Mouse (Mus musculus) heart, postnatal 10 days (tissue): Measurements from ENCODE around the gene Abcb6. TPM values are rescaled to one million over a fixed set of nuclear protein-coding genes. Genes with fewer than 3 reads are reported as not detected.
A peak's percentile ranks its signal among the peaks of the same experiment; 100 is the strongest.

Source experiments
- DNase-seq, 2 experiments: peaks; one replicate each; pipeline ENCODE4 v3.0.0; 2021
- intact Hi-C: fragments of 180-260 bp; cut with DNase I; formaldehyde crosslinking; loops from one replicate; pipeline ENCODE4 v1.15.1; 2025
- total RNA-seq, 2 experiments: library from RNA; stranded (reverse); gene quantifications; 2 replicates each; pipeline ENCODE4 v1.2.3; 2021

The Abcb6 gene
- total RNA-seq, 2 experiments from 2014 or later = 23.6 to 26.8 TPM

DNA sequence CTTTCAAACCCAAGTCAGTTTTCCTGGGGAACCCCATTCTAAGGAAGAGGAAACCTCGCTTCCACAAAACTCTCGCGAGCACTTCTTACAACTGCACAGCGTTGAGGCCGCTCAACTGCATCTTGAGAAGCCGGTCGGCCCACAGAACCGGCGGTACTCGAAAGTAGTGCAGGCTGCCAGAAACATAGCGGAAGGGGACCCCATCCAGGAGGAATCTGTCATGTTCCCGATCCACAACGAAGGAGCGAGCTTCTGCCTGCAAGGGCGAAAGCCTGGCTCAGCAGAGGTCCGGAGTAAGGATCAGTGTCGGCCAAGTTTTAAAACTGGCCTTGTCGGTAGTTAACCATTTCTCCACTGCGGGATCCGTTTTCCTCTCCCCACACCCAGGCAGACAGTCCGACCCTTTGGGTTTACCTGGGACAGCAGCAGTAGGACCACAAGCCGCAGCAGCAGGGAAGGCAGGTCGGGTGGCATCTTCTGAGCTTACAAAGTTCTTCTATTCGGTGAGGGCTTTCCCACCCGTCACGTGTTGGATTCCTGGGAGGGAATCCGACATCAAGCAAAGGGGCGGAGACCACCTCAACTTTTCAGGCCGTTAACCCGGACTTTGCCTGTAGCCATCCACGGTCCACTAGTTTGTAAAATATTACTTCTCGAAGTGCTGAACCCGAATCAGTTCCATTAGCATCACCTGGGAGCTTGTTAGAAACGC, 28.9 kb upstream of the Abcb6 start:
- intact Hi-C loops = loop anchor here (1.0 kb wide), 1 partner anchor 17 kb away; the partner anchor contains the start of genes Ankzf1 and Atg9a
- peak; percentile 60 to 68 for DNase-seq

DNA sequence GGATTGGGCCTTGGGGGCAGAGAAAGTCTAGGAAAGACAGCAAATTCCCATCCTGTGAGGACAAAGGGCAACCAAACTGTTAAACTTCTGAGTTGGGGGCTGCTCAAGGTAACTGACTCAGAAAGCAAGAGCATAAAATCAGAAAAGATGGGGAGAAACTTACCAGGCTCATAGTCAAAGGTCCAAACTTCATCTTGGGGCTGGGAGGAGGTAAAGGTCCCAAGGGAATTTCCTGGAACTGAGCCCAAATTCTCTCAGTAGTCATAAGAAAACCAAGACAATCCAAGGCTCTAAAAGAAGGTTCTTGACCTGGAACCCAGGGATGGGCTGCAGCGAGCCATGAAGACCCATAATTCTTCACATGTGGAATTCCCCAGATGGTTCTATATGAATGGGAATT, 21.0 kb upstream of the Abcb6 start:
- no peak for DNase-seq
- intact Hi-C loops = no loop called here

DNA sequence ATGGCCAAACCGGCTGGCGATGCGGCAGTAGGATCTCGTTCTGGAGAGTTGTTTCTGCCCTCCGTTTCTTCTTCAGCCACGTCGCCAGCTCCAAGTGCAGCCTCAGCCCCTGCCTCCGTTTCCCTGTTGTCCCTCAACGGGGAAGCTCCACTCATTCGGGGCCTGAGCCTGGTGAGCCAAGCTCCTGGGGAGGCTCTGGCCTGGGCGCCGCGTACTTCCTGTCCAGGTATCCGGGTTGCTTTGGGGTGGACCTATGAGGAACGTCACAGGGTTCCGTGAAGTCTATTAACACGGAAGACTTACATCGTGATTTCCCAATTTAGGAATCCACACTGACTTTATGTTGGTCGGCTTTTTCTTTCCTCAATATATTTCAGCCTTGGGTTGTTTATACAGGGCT, 12.3 kb upstream of the Abcb6 start:
- intact Hi-C loops = loop anchor here (1.0 kb wide), 1 partner anchor 17 kb away; no protein-coding TSS in a partner anchor
- peak; percentile 38 to 48 for DNase-seq

DNA sequence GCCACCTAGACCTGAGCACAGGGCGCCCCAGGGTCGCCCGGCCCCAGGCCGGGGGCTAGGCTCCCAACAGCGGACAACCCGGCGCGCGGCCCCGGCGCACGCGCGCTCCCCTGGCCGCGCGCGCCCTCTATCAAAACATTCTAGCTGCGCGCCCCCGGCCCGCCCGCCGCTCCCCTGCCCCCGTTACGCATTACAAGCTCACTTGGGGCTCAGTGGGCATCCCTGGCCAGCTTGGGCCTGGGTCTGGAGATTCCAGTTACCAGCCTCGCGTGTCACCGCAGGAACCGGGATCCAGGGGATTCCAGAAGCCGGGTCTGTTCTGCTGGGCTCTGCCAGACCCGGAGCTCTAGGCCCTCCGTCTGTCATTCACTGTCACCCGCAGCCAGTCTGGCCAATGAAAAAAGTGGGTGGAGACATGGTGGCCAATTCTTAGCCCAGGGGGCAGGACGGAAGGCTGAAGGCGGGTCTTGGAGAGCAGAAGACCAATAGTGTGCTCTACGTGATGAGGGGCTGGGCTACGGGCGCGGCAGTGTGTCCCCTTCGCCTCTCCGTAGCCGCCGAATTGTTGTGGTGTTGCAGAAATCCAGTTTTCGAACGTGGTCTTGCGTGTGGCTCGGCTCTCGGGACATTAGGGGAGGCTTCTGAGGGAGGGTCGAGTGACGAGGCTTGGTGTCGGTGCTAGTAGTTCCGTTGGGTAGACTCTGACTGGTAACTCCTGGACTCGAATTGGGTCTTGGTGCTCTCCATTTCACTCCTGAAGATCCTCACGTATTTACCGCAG, 11.6 kb upstream of the Abcb6 start, which contains the start of the genes Ankzf1 and Atg9a:
Gene Ankzf1, plus strand, starts transcription at position 530 of the 781 bp plus-strand sequence.
Gene Atg9a, minus strand, starts transcription at position 575 of the 781 bp plus-strand sequence.
- DNase-seq = peak; percentile 97

DNA sequence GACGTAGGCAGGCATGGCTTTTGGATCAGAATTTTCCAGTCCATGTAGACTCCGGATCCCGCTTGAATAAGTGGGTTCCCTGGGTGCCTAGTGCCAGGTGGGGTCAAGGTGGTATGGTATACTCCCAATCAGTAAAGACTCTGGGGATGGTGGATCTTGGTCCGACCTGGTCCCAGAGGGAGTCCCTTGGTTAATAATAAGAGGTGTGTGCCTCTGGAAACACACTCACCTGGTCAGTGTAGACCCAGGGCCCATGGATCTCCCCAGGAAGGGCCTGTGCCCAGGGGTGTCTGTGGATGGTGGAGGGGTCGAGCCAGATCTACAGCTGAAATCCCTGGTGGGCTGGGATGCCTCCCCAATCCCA, 11.0 kb upstream of the Abcb6 start:
- intact Hi-C loops = no loop called here
- no peak for DNase-seq

More for the DNA sequence above, 11.6 kb upstream of the Abcb6 start, which contains the start of the genes Ankzf1 and Atg9a:
- intact Hi-C loops = loop anchor here (1.0 kb wide), 1 partner anchor 17 kb away; no protein-coding TSS in a partner anchor

DNA sequence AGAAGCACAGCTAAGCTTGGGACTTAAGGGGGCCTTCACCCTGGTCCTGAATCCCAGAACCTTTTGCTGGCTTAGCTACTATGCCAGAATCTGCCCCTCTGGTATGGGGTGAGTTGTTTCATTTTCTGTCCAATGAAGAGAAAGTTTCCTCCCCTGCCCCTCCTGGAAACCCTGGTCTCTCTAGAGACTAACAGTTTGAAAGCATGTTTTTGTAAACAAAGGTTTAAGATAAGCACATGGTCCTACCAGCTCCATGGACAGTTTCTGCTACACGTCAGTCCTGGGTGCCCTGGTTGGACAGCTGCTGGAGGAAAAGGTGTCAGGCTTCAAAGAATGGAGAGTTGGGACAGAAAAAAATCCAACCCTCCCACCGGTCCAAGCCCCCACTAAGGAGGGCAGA, 10.4 kb upstream of the Abcb6 start:
- DNase-seq = no peak
- intact Hi-C loops = no loop called here

DNA sequence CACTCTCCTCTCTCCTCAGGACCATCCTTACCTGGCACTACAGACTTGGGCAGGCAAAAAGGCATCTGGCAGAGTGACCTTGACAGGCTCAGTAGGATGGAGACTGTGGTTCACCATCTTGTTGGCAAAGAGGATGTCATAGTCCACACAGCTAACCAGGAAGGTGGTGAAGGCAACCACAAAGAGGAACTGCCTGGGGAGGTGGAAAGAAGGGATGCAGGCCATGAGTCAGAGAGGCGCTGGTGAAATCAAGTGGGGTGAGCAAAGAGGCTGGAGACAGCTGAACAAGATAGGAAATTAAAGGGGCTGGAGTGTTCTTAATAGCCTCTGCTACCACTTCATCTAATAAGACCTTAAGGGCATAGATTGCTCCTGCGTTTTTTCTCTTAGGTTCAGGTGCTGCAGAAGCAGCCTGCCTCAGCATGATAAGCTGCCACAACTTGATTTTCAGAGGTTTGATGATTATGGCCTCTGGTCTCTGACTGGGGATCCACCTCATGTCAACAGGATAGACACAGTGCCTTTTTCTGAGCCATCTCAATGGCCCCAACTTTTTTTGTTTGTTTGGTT, 7.8 kb upstream of the Abcb6 start:
- intact Hi-C loops = no loop called here
- no peak for DNase-seq

DNA sequence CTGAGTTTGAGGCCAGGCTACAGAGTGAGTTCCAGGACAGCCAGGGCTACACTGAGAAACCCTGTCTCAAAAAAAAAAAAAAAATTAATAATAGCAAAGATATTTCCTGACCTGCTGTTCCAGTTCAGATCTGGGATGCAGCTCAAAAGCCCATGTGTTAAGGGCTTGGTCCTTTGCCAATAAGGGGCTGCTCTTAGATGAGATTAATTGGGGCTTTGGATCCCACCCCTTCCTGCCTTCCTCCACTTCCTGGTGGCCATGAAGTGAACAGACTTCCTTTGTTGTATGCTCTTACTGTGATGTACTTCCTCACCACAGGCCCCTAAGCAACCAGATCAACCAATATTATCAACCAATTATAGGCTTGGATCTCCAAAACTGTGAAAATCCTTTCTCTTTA, 6.9 kb upstream of the Abcb6 start:
- no peak for DNase-seq
- intact Hi-C loops = no loop called here

DNA sequence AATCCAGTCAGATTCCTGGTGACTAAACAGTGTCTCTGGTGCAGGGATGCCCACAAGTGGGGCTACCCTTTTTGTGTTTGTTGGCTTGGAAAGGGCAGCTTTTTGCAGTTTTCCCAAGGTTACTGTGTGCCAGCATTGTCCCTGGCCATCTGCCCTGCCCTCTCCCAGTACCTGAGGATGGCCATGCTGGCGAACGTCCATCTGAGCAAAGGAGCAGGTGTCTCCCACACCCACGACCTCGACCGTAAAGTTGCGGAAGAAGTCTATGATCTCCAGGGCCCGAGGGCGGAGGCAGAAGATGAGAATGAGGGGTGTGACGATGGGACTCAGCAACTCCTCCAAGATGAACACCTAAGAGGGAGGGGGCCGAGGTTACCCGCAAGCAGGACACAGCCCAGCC, 5.3 kb upstream of the Abcb6 start:
- no peak for DNase-seq
- intact Hi-C loops = no loop called here

DNA sequence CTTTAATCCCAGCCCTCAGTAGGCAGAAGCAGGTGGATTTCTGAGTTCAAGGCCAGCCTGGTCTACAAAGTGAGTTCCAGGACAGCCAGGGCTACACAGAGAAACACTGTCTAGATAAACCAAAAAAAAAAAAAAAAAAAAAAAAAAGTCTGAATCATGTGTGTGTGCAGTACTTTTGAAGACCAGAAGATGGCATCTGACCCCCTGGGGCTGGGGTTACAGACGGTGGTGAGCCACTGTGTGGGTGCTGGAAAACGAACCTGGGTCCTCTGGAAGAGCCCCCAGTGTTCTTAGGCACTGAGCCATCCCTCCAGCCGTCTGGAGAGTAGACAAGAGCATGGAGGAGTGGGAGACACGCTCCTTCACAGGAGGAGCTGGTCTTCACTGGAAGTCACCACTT, 2.0 kb upstream of the Abcb6 start:
- intact Hi-C loops = no loop called here
- no peak for DNase-seq

DNA sequence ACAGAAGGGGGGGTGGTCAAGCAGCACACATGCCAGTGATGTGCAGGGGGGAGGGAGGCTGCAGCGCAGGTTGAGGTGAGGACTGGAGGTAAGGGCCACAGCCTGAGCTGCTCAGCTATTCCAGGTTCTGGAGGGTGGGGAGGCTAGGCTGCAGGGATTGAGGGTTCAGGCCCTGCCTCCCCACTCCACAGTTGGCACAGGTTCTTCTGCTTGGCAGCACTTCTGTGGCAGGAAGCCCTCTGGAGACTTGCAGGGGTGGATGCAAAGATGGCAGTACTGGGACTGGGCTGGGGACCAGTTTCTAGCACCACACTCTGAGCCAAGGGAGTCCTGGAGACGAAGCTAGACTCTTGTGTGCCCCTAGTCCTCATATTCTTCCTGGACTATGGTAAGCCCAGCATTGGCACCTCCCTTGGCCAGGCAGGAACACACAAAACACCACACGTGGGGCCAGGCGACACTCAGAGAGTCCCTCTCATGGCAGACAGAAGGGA, 1.2 kb upstream of the Abcb6 start:
- no peak for DNase-seq
- intact Hi-C loops = no loop called here

DNA sequence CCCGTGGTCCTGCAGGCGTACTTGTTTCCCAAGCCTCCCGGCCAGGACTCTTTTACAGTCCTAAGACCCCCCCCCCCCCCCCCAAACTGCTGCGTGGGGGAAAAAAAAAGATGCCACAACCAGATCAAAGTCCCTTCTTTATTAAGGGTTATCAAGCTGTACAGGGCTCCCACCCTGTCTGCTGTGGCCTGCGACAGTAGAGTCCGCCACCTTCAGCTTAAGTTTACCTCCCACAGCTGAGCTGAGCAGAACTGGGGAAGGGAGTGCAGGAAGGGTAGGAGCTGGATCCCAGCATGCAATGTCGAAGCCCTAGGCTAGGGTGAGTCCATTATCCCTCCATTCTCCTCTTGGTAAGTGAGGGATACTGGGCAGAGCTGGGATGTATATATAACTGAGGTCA, 549 bp upstream of the Abcb6 start:
- intact Hi-C loops = no loop called here
- no peak for DNase-seq

DNA sequence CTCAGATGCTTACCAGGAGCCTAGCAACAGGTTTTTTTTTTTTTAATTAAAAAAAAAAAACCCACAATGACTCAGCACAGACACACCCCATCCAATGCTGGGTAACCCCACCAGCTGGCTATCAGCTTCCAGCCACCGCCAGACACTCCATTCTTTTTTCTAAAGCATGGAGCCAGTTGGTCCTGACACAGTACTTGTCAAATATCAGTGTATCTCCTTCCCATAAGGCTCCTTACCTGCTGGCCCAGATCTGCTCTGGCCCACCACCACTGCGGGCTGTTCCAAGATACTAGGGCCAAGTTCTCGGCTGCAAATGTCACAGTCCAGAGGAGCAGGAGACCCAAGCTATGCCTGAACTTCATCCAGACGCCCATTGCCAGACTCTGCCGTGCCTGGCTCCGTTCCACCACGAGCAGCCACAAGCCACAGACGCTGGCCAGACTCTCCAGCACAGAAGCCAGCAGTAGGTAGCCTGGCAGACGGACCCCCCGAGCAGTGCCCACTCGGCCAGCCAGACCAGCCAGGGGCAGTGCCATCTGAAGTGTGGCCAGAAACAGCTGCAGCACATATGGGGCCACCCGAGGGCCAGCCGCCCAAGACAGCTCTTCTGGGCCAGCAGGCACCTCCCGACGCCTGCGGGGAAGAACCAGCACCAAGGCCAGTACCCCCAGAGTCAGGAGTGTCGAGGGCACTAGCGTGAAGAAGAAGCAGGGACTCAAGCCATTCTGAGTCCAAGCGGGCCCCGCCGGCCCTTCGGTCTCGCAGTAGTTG, 673 bp downstream of the Abcb6 start:
- DNase-seq = peak; percentile 59 to 61
- intact Hi-C loops = no loop called here

DNA sequence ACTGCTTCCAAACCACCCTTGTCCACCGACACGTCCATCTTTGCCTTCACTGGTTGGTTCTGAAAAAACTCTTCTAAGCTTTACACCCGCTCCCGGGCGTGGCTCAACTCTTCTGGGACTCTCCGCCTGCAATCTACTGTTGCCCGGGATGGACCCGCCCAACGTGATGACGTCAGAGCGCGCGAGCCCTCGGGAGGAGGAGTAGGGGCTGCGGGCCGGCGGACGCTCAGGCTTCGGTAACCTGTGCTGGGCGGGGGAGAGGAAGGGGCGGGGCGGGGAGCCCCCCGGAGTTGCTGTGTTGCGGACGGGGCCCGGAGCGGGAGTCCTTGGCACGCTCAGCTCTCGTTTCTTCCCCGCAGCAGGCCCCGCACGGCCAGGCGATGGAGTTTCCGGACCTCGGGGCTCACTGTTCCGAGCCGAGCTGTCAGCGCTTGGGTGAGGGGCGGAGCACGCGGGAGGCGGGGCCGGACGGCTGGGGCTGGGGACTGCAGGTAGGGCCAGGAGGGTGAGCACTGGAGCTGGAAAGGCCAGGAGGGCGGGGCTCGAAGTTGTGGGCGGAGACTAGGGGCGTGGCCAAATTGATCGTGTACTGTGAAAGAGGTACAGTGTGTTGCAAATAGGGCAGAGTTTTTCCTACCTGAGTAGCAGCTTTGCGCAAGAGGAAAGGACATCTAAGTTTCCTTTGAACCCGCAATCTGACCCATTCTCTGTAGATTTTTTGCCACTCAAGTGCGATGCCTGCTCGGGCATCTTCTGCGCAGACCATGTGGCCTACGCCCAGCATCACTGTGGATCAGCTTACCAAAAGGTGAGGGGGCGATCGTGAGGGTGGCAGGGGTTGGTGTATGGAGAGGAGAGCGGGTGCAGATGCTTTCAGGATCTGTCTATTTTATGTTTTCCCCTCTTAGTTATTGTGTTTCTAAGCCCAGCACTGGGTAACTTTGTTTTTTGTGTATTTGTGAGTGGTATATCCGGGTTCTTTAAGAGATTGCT, 11.4 kb downstream of the Abcb6 start, which contains the start of gene Zfand2b:
Gene Zfand2b, plus strand, starts transcription at position 175 of the 993 bp plus-strand sequence.
- intact Hi-C loops = loop anchor here (2.0 kb wide), 1 partner anchor 26 kb away; the partner anchor contains the start of genes Cnppd1 and Retreg2
- DNase-seq = peak; percentile 97 to 98

DNA sequence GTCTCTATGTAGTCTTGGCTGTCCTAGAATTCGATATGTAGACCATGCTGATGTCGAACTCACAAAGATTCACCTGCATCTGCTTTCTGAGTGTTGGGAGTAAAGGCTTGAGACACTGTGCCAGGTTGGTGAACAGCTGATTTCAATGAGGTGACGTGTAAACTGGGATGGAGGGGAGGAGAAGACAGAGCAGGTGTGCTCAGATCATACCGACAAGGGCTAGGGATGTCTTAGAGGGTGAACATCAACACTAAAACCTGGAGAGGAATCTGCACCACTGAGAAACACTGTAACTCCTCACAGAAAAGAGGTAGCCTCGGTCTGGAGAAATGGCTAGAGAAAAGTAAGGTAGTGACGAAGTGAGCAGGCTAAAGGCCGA, 12.1 kb downstream of the Abcb6 start:
- intact Hi-C loops = loop anchor here (2.0 kb wide), 1 partner anchor 25 kb away; the partner anchor contains the start of genes Cnppd1 and Retreg2
- DNase-seq = no peak

DNA sequence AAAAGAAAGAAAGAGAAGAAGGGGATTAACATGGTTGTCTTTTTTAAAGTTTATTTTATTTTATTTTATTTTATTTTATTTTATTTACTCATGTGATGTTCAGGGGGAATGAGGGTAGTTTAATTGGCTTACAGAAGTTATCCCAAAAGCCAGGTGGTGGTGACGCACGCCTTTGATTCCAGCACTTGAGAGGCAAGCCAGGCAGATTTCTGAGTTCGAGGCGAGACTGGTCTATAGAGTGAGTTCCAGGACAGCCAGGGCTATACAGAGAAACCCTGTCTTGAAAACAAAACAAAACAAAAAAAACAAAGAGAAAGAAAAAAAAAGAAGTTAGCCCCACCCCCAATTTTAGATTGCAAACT, 20.0 kb downstream of the Abcb6 start:
- no peak for DNase-seq
- intact Hi-C loops = no loop called here

DNA sequence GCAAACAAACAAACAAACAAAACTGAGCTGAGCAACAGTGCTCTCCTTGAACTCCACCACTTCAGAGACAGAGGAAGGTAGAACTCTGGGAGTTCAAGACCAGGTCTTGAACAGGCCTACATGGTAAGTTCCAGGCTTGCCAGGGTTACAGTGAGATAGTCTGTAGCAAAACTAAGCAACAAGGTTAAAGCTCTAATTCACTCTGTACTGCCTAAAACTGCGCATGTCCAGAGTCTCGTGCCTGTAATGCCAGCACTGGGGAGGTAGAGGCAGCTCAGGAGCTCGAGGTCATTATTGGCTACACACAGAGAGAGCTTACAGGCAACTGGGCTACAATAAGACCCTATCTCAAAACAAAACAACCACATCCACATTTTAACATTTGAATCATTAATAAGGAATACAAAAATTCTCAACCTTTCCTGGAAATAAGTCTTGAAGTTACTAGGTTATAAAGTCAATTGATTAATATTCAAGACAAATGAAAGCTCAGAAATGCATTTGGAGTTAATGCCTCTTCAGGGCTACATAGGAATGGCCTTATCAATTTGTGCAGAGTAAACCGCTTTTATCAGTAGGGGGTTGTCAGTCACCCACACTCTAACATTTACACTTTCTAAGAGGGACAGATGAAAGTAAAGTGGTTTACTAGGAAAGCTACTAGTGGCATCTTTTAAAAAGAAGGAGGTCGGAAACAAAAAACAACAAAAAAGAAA, 20.5 kb downstream of the Abcb6 start:
- DNase-seq = no peak
- intact Hi-C loops = no loop called here

DNA sequence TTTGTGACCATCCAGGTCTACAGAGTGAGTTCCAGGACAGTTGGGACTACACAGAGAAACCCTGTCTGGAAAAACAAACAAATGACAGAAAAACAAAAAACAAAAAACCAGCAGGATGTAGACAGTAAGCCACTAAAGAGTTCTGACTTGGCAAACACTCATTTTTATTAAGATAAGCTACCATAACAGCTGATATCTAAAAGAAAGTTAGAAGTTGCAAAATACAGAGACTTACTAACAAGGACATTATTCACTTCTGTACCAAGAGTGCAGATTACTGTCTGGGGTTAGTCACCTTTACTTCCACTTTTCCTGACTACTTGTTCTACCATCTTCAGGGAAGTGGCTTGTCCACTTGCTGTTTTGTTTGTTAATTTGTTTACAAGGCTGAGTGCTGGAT, 21.2 kb downstream of the Abcb6 start:
- DNase-seq = no peak
- intact Hi-C loops = no loop called here

DNA sequence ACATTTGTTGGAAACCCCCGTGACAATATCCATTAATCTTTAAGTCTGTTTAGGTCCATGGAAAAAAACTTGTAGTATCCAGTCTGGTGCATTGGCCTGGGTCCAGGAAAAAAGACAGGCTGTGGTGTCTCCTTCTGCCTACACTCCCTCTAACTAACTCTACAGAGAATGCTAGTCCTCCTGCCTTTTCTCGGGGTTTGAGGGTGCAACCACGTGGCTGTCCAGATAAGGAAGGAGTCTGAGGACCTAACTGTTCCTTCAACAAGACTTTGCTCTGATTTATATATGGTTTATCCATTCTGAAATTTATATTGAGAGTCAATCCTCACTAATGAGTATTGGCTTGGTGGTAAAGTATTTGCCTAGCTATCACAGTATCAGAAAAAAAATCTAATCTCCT, 24.4 kb downstream of the Abcb6 start:
- no peak for DNase-seq
- intact Hi-C loops = no loop called here
